Mouse (Mus musculus) hindbrain, embryonic 14.5 days (tissue): ENCODE measurements around the gene Gm5622. TPM values are rescaled to one million over a fixed set of nuclear protein-coding genes. Genes with fewer than 3 reads are reported as not detected.

ENCODE experiments used
- polyA plus RNA-seq: library from polyadenylated mRNA; unstranded; fragments of >200 nt; fragmentation: Nextera tagmentation; extraction: Ambion mirVana; gene quantifications from 2 replicates; pipeline ENCODE4 v1.2.1, GENCODE M21; 2014

Gm5622 gene
- polyA plus RNA-seq, 1 experiment from 2014 or later: not detected

Other genes starting within 250 kb of the Gm5622 start
- not detected in 2 replicates for gene Gm7247, start 191.0 kb upstream of the Gm5622 start, polyA plus RNA-seq
- gene Vmn2r88, start 142.0 kb upstream of the Gm5622 start, polyA plus RNA-seq: not detected in 2 replicates
- gene Vmn2r89, start 100.9 kb upstream of the Gm5622 start, polyA plus RNA-seq: not detected in 2 replicates
- not detected in 2 replicates for gene Gm17175, start 21.3 kb downstream of the Gm5622 start, polyA plus RNA-seq
- not detected in 2 replicates for gene Gm17174, start 39.3 kb downstream of the Gm5622 start, polyA plus RNA-seq
- gene Gm17078, start 58.5 kb downstream of the Gm5622 start, polyA plus RNA-seq: not detected in 2 replicates
- not detected in 2 replicates for gene Gm4181, start 82.9 kb downstream of the Gm5622 start, polyA plus RNA-seq
- not detected in 2 replicates for gene Gm17079, start 142.7 kb downstream of the Gm5622 start, polyA plus RNA-seq
- gene Gm5800, start 164.4 kb downstream of the Gm5622 start, polyA plus RNA-seq: not detected in 2 replicates
- not detected in 2 replicates for gene Ang4, start 220.8 kb downstream of the Gm5622 start, polyA plus RNA-seq
- gene AY358078, start 247.3 kb downstream of the Gm5622 start, polyA plus RNA-seq: not detected in 2 replicates